ENCODE assay signal across 9 mouse cellular contexts in genomic region chr9:107707701-107708438, GRCm38 (mm10). TPM values are rescaled to one million over a fixed set of nuclear protein-coding genes. Genes with fewer than 3 reads are reported as not detected.
A peak's percentile ranks its signal among the peaks of the same experiment; 100 is the strongest.
DNase-seq lines count a peak whose midpoint lies in the region; ATAC-seq and TF ChIP-seq lines count a peak whose summit lies in the region.
"Had no signal": no experiment of that assay in that cellular context is flagged by ENCODE, and none has a peak within 500 bp of the region (broad histone marks: within the 10 kb centered on the region; RNA-seq: fewer than 3 reads in every experiment).

No protein-coding gene starts in this region.

- TF ChIP-seq POLR2A in heart, adult 2 months (IDR thresholded peaks at IDR 0.05; ENCODE audit: insufficient read depth, low read depth, low read length): no peak
- TF ChIP-seq POLR2A in embryonic fibroblast, embryonic 13.5 days (IDR thresholded peaks at IDR 0.05; ENCODE audit: low read depth, low read length): peak; percentile 75
- TF ChIP-seq POLR2A in small intestine, adult 2 months (IDR thresholded peaks at IDR 0.05; ENCODE audit: low read depth, low read length): no peak

- peak; percentile 54 for ATAC-seq in limb, embryonic 13.5 days (ENCODE audit: low FRiP score, low read depth)

- peak overlapping the region; percentile 60 for H3K4me3 ChIP-seq in heart, adult 2 months
- peak overlapping the region; percentile 58 for H3K4me3 ChIP-seq in embryonic fibroblast, embryonic 13.5 days (ENCODE audit: insufficient read depth, low read length)
- H3K4me3 ChIP-seq in limb, embryonic 13.5 days: peak overlapping the region; percentile 77
- H3K4me3 ChIP-seq in small intestine, adult 2 months (ENCODE audit: low read depth, low read length): peak overlapping the region; percentile 72

- intact Hi-C loops in heart, adult 2 months (cut with DNase I): no loop called here
- intact Hi-C loops in heart, postnatal 14 days (cut with DNase I): no loop called here

- no peak for TF ChIP-seq CTCF in heart, adult 2 months (IDR thresholded peaks at IDR 0.05)
- no peak for TF ChIP-seq CTCF in embryonic fibroblast, embryonic 13.5 days (IDR thresholded peaks at IDR 0.05; ENCODE audit: borderline replicate concordance, insufficient read depth, low read length)
- TF ChIP-seq CTCF in small intestine, adult 2 months (IDR thresholded peaks at IDR 0.05; ENCODE audit: extremely low read depth, insufficient read length, insufficient replicate concordance, low read depth, low read length): no peak

- peaks cover 6% of the 10 kb centered on the region for H3K4me1 ChIP-seq in heart, adult 2 months (ENCODE audit: control insufficient read depth, insufficient read depth, low read length)
- H3K4me1 ChIP-seq in embryonic fibroblast, embryonic 13.5 days (ENCODE audit: control insufficient read depth, insufficient read depth, low read length): peaks cover 13% of the 10 kb centered on the region
- H3K4me1 ChIP-seq in limb, embryonic 13.5 days: peaks cover 53% of the 10 kb centered on the region
- peaks cover 8% of the 10 kb centered on the region for H3K4me1 ChIP-seq in small intestine, adult 2 months (ENCODE audit: control insufficient read depth, insufficient read depth, insufficient read length, low read length)

- peaks cover 2% of the 10 kb centered on the region; the same call in 1 of the 2 replicates for H3K36me3 ChIP-seq in heart, adult 2 months (ENCODE audit: control insufficient read depth, insufficient read depth, low read length)
- peaks cover 30% of the 10 kb centered on the region for H3K36me3 ChIP-seq in limb, embryonic 13.5 days
- H3K36me3 ChIP-seq in small intestine, adult 2 months (ENCODE audit: control insufficient read depth, insufficient read depth, low read length): no peaks in the 10 kb centered on the region

- H3K79me2 ChIP-seq in heart, adult 2 months (replicated peaks; ENCODE audit: control insufficient read depth, insufficient read depth, low read length): no peaks in the 10 kb centered on the region

- no peak for DNase-seq in heart, adult 2 months
- DNase-seq in heart, postnatal 14 days: no peak
- DNase-seq in 3134 (ENCODE audit: extremely low read depth, insufficient read length, low spot score): peak; percentile 52
- DNase-seq in layer of hippocampus, adult 11-12 months (ENCODE audit: low spot score): no peak
- no peak for DNase-seq in Muller cell, postnatal 12 days (ENCODE audit: inconsistent ontology term)

- 23% methylated on average over 17 of the region's 17 CpGs for WGBS in heart, adult 2 months
- WGBS in limb, embryonic 13.5 days: 0% methylated on average over 17 of the region's 17 CpGs
- WGBS in small intestine, adult 2 months: 10% methylated on average over 17 of the region's 17 CpGs

- H3K9me3 ChIP-seq in limb, embryonic 13.5 days: no peaks in the 10 kb centered on the region

- H3K27me3 ChIP-seq in heart, adult 2 months (ENCODE audit: control insufficient read depth, insufficient read depth, low read length): no peaks in the 10 kb centered on the region
- H3K27me3 ChIP-seq in limb, embryonic 13.5 days: no peaks in the 10 kb centered on the region
- peaks cover 15% of the 10 kb centered on the region for H3K27me3 ChIP-seq in small intestine, adult 2 months (ENCODE audit: control insufficient read depth, insufficient read depth, low read length)

- peak overlapping the region; percentile 83; the same call in 1 of the 2 replicates for H3K9ac ChIP-seq in heart, adult 2 months (ENCODE audit: low read depth, low read length)
- H3K9ac ChIP-seq in limb, embryonic 13.5 days: peak overlapping the region; percentile 97

- TF ChIP-seq EP300 in heart, adult 2 months (IDR thresholded peaks at IDR 0.05; ENCODE audit: insufficient read depth, low read depth, low read length): no peak

- H3K4me2 ChIP-seq in limb, embryonic 13.5 days (replicated peaks): peak overlapping the region; percentile 85

- no peak overlapping the region for H3K27ac ChIP-seq in heart, adult 2 months
- H3K27ac ChIP-seq in embryonic fibroblast, embryonic 13.5 days (ENCODE audit: insufficient read depth, low read length): 0 out of 2 replicates have a peak overlapping the region, but pooled peaks have one; percentile 12
- H3K27ac ChIP-seq in limb, embryonic 13.5 days: peak overlapping the region; percentile 97
- no peak overlapping the region for H3K27ac ChIP-seq in small intestine, adult 2 months (ENCODE audit: insufficient read depth, low read depth, low read length)

RNA-seq across cellular contexts. Expression of gene Sema3f, which starts 2.4 kb away (rescaled TPM):
- 10 to 100 TPM; 13.4 to 16.8 TPM for total RNA-seq in heart, adult 2 months (2021)
- polyA plus RNA-seq in heart, adult 2 months (2012; rRNA removed): 29.1 and 31.8 TPM in 2 replicates
- total RNA-seq in heart, postnatal 14 days (2021): 10 to 100 TPM; 17.7 to 18.0 TPM
- 68.0 and 88.1 TPM in 2 replicates for polyA plus RNA-seq in embryonic fibroblast, embryonic 13.5 days (2011; ENCODE audit: insufficient read length, low read depth, missing spikeins)
- polyA plus RNA-seq in limb, embryonic 13.5 days (2015; fragmentation: Nextera tagmentation; extraction: Ambion mirVana): 31.8 and 32.1 TPM in 2 replicates
- polyA plus RNA-seq in small intestine, adult 2 months (2012; rRNA removed): 24.2 and 30.7 TPM in 2 replicates
- total RNA-seq: MEL had no signal

RNA-seq across cellular contexts. Expression of gene Gnat1, which starts 28.4 kb away (rescaled TPM):
- total RNA-seq in heart, adult 2 months (2021): not detected
- not detected in 2 replicates for polyA plus RNA-seq in heart, adult 2 months (2012; rRNA removed)
- total RNA-seq in heart, postnatal 14 days (2021): not detected
- not detected in 2 replicates for polyA plus RNA-seq in embryonic fibroblast, embryonic 13.5 days (2011; ENCODE audit: insufficient read length, low read depth, missing spikeins)
- 0.74 and 1.0 TPM in 2 replicates for polyA plus RNA-seq in limb, embryonic 13.5 days (2015; fragmentation: Nextera tagmentation; extraction: Ambion mirVana)
- polyA plus RNA-seq in small intestine, adult 2 months (2012; rRNA removed): 0.13 and 0.17 TPM in 2 replicates

RNA-seq across cellular contexts. Expression of gene Slc38a3, which starts 38.5 kb away (rescaled TPM):
- 10 to 100 TPM; 71.5 to 88.3 TPM for total RNA-seq in heart, adult 2 months (2021)
- 162 and 314 TPM in 2 replicates for polyA plus RNA-seq in heart, adult 2 months (2012; rRNA removed)
- 10 to 100 TPM; 48.6 to 53.3 TPM for total RNA-seq in heart, postnatal 14 days (2021)
- polyA plus RNA-seq in embryonic fibroblast, embryonic 13.5 days (2011; ENCODE audit: insufficient read length, low read depth, missing spikeins): 1.1 TPM in 1 of 2 replicates, not detected in the other
- 4.3 and 5.3 TPM in 2 replicates for polyA plus RNA-seq in limb, embryonic 13.5 days (2015; fragmentation: Nextera tagmentation; extraction: Ambion mirVana)
- polyA plus RNA-seq in small intestine, adult 2 months (2012; rRNA removed): 2.8 and 48.7 TPM in 2 replicates
- total RNA-seq: MEL had no signal

Comparison
In these comparisons a context has a peak if more than half of its experiments do, and no peak if none do; other contexts are left out.
1. H3K27ac ChIP-seq: peak in embryonic fibroblast, embryonic 13.5 days (single experiment) and limb, embryonic 13.5 days (single experiment); none in heart, adult 2 months (single experiment) and small intestine, adult 2 months (single experiment).
2. Peak in every context shown above with its lines, with median percentiles within 50 percentile points of each other: H3K4me3 ChIP-seq.